Mouse (Mus musculus) brain, embryonic 14.5 days (tissue): ENCODE data around the gene Cdkl3.

Source experiments
- CTCF ChIP-seq: fragments of 200-500 bp; IDR thresholded peaks from 2 replicates; pipeline ENCODE4 v1.5.1; 2012; ENCODE audit warnings: inconsistent platforms, mild to moderate bottlenecking, moderate library complexity, borderline replicate concordance; ENCODE audit not compliant: insufficient read depth, insufficient read length; ENCODE audit errors: extremely low read depth
- POLR2A ChIP-seq: fragments of 200-500 bp; IDR thresholded peaks from 2 replicates; pipeline ENCODE4 v1.6.1; 2012; ENCODE audit warnings: mild to moderate bottlenecking, inconsistent platforms, borderline replicate concordance; ENCODE audit not compliant: poor library complexity, insufficient read depth, insufficient read length, severe bottlenecking; ENCODE audit errors: extremely low read depth

DNA sequence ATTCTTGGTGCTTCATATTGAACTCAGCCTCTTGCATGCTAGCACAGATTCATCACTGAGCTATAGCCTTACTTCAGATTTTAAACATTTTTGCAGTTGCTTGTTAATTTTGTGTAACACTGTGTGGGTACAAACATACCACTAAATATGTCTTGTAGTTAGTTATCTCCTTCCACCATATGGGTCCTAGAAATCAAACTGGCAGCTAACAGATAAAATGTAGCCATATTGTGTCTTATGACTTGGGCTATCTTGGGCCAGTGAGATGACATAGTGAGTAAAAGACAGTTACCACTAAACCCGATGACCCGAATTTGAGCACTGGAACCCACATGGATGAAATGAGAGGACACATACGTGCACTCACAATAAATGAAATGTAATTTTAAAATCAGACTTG, 111.5 kb downstream of the Cdkl3 start:
- TF ChIP-seq CTCF (no peak), POLR2A (no peak)
